Mouse (Mus musculus) CH12.LX (cell line): ENCODE results near the gene Ddt. TPM values are rescaled to one million over a fixed set of nuclear protein-coding genes. Genes with fewer than 3 reads are reported as not detected.

ENCODE experiments used
- DNase-seq: peaks from one replicate; pipeline ENCODE4 v3.0.0-alpha.2; 2013; ENCODE audit errors: extremely low read depth
- H3K27ac ChIP-seq: 2 replicates; pipeline ENCODE4 v1.5.1; 2012; ENCODE audit warnings: low read depth, mild to moderate bottlenecking, control low read depth, moderate library complexity; ENCODE audit not compliant: insufficient read depth
- H3K27me3 ChIP-seq: replicated peaks from 2 replicates; pipeline ENCODE3; 2012; ENCODE audit warnings: inconsistent platforms
- H3K36me3 ChIP-seq, 2 experiments: replicated peaks in 1 of 2; 2 replicates each; pipeline versions ENCODE3 to v1.6.1; 2012; ENCODE audit warnings: inconsistent platforms in 1 of 2, low read length in 1 of 2, mild to moderate bottlenecking in 1 of 2, mixed read lengths in 1 of 2, moderate library complexity in 1 of 2; ENCODE audit not compliant: control insufficient read depth in 1 of 2, insufficient read depth in 1 of 2
- H3K4me1 ChIP-seq, 2 experiments: 2 replicates each; pipeline ENCODE4 v1.6.1; 2012; ENCODE audit warnings: inconsistent platforms in 1 of 2, moderate library complexity in 1 of 2; ENCODE audit not compliant: insufficient read depth in 2 of 2, control insufficient read depth in 1 of 2
- H3K4me2 ChIP-seq: 2 replicates; pipeline ENCODE4 v1.6.1; 2012; ENCODE audit warnings: low read depth, mild to moderate bottlenecking, control low read depth; ENCODE audit not compliant: poor library complexity, insufficient read depth, severe bottlenecking
- H3K4me3 ChIP-seq, 3 experiments: fragments of 150-350 bp in 1 of 3; sonication (generic) in 1 of 3; replicated peaks in 1 of 3; 2 replicates each; pipeline versions ENCODE3 to v1.5.1; 2011 to 2012; ENCODE audit warnings: low read depth in 2 of 3, low read length in 2 of 3, mild to moderate bottlenecking in 2 of 3, moderate library complexity in 2 of 3, control low read depth in 1 of 3, improper control_type of control experiment in 1 of 3, inconsistent platforms in 1 of 3, mixed read lengths in 1 of 3; ENCODE audit not compliant: poor library complexity in 1 of 3
- H3K79me2 ChIP-seq: replicated peaks from 2 replicates; pipeline ENCODE4 v1.6.1; 2012; ENCODE audit warnings: mild to moderate bottlenecking, moderate library complexity; ENCODE audit not compliant: control insufficient read depth, poor library complexity, insufficient read depth, severe bottlenecking; ENCODE audit errors: extremely low read depth
- H3K9ac ChIP-seq: 2 replicates; pipeline ENCODE4 v1.6.1; 2012; ENCODE audit warnings: low read depth, mild to moderate bottlenecking, control low read depth, moderate library complexity; ENCODE audit not compliant: insufficient read depth
- H3K9me3 ChIP-seq: replicated peaks from 2 replicates; pipeline ENCODE3; 2012; ENCODE audit warnings: low read length, inconsistent platforms, mixed read lengths
- BHLHE40 ChIP-seq: IDR thresholded peaks from 2 replicates; pipeline ENCODE4 v1.6.1; 2011; ENCODE audit warnings: mild to moderate bottlenecking, low read depth, low read length, improper control_type of control experiment
- CHD1 ChIP-seq: IDR thresholded peaks from 2 replicates; pipeline ENCODE4 v1.6.1; 2012; ENCODE audit warnings: low read depth, low read length, improper control_type of control experiment, inconsistent platforms
- CHD2 ChIP-seq: IDR thresholded peaks from 2 replicates; pipeline ENCODE4 v1.6.1; 2011; ENCODE audit warnings: low read length, improper control_type of control experiment
- CTCF ChIP-seq, 2 experiments: IDR thresholded peaks in 1 of 2; conservative IDR thresholded peaks in 1 of 2; 2 replicates each; pipeline ENCODE4 v1.5.1; 2011 to 2012; ENCODE audit warnings: low read depth in 2 of 2, low read length in 2 of 2, improper control_type of control experiment in 1 of 2, inconsistent platforms in 1 of 2, mild to moderate bottlenecking in 1 of 2, moderate library complexity in 1 of 2
- E2F4 ChIP-seq: IDR thresholded peaks from 2 replicates; pipeline ENCODE4 v1.6.1; 2011; ENCODE audit warnings: low read depth, low read length, improper control_type of control experiment; ENCODE audit not compliant: insufficient replicate concordance
- ELF1 ChIP-seq: IDR thresholded peaks from 2 replicates; pipeline ENCODE4 v1.6.1; 2014; ENCODE audit warnings: low read depth, mild to moderate bottlenecking, inconsistent platforms, low read length, improper control_type of control experiment
- EP300 ChIP-seq: IDR thresholded peaks from 2 replicates; pipeline ENCODE4 v1.6.1; 2011; ENCODE audit warnings: low read length, improper control_type of control experiment
- ETS1 ChIP-seq: conservative IDR thresholded peaks from 2 replicates; pipeline ENCODE4 v1.6.1; 2012; ENCODE audit warnings: low read depth, mild to moderate bottlenecking, inconsistent platforms, low read length, improper control_type of control experiment, moderate library complexity
- GABPA ChIP-seq: IDR thresholded peaks from 2 replicates; pipeline ENCODE4 v1.6.1; 2012; ENCODE audit warnings: low read depth, low read length, improper control_type of control experiment, inconsistent platforms; ENCODE audit not compliant: insufficient replicate concordance
- HCFC1 ChIP-seq: IDR thresholded peaks from 2 replicates; pipeline ENCODE4 v1.6.1; 2012; ENCODE audit warnings: low read depth, mild to moderate bottlenecking, inconsistent platforms, low read length, improper control_type of control experiment
- JUN ChIP-seq: IDR thresholded peaks from 2 replicates; pipeline ENCODE4 v1.6.1; 2011; ENCODE audit warnings: low read depth, mild to moderate bottlenecking, low read length, improper control_type of control experiment, moderate library complexity; ENCODE audit not compliant: insufficient read depth
- JUND ChIP-seq: conservative IDR thresholded peaks from 2 replicates; pipeline ENCODE4 v1.6.1; 2011; ENCODE audit warnings: low read depth, low read length, improper control_type of control experiment
- KAT2A ChIP-seq: IDR thresholded peaks from 2 replicates; pipeline ENCODE4 v1.6.1; 2012; ENCODE audit warnings: low read length, improper control_type of control experiment, inconsistent platforms; ENCODE audit not compliant: insufficient replicate concordance
- MAFK ChIP-seq: IDR thresholded peaks from 2 replicates; pipeline ENCODE4 v1.6.1; 2011; ENCODE audit warnings: low read length, improper control_type of control experiment; ENCODE audit not compliant: insufficient replicate concordance
- MAX ChIP-seq: IDR thresholded peaks from 2 replicates; pipeline ENCODE4 v1.6.1; 2011; ENCODE audit warnings: low read length, improper control_type of control experiment
- MAZ ChIP-seq: IDR thresholded peaks from 2 replicates; pipeline ENCODE4 v1.6.1; 2012; ENCODE audit warnings: low read depth, mild to moderate bottlenecking, inconsistent platforms, low read length, improper control_type of control experiment, moderate library complexity
- MEF2A ChIP-seq: IDR thresholded peaks from 2 replicates; pipeline ENCODE4 v1.6.1; 2014; ENCODE audit warnings: low read depth, mild to moderate bottlenecking, inconsistent platforms, low read length, improper control_type of control experiment, borderline replicate concordance
- MXI1 ChIP-seq: IDR thresholded peaks from 2 replicates; pipeline ENCODE4 v1.6.1; 2011; ENCODE audit warnings: mild to moderate bottlenecking, low read depth, low read length, improper control_type of control experiment
- MYC ChIP-seq: IDR thresholded peaks from 2 replicates; pipeline ENCODE4 v1.6.1; 2011; ENCODE audit warnings: low read depth, mild to moderate bottlenecking, improper control_type of control experiment, low read length
- NELFE ChIP-seq: IDR thresholded peaks from 2 replicates; pipeline ENCODE4 v1.6.1; 2011; ENCODE audit warnings: low read depth, low read length, improper control_type of control experiment
- NRF1 ChIP-seq: IDR thresholded peaks from 2 replicates; pipeline ENCODE4 v1.6.1; 2014; ENCODE audit warnings: low read depth, mild to moderate bottlenecking, inconsistent platforms, low read length, improper control_type of control experiment, moderate library complexity
- PAX5 ChIP-seq: IDR thresholded peaks from 2 replicates; pipeline ENCODE4 v1.6.1; 2012; ENCODE audit warnings: low read length, inconsistent platforms, mixed read lengths
- POLR2A ChIP-seq: IDR thresholded peaks from 2 replicates; pipeline ENCODE4 v1.6.1; 2011; ENCODE audit warnings: low read depth, mild to moderate bottlenecking, improper control_type of control experiment, low read length
- POLR2AphosphoS2 ChIP-seq: IDR thresholded peaks from 2 replicates; pipeline ENCODE4 v1.6.1; 2011; ENCODE audit warnings: low read depth, low read length, improper control_type of control experiment
- RAD21 ChIP-seq: IDR thresholded peaks from 2 replicates; pipeline ENCODE4 v1.6.1; 2011; ENCODE audit warnings: low read depth, mild to moderate bottlenecking, low read length, improper control_type of control experiment, moderate library complexity
- RCOR1 ChIP-seq: conservative IDR thresholded peaks from 2 replicates; pipeline ENCODE4 v1.6.1; 2012; ENCODE audit warnings: low read depth, mild to moderate bottlenecking, inconsistent platforms, low read length, improper control_type of control experiment
- SIN3A ChIP-seq: IDR thresholded peaks from 2 replicates; pipeline ENCODE4 v1.6.1; 2012; ENCODE audit warnings: low read length, improper control_type of control experiment, inconsistent platforms
- SMC3 ChIP-seq: IDR thresholded peaks from 2 replicates; pipeline ENCODE4 v1.6.1; 2011; ENCODE audit warnings: low read depth, low read length, improper control_type of control experiment
- TBP ChIP-seq: conservative IDR thresholded peaks from 2 replicates; pipeline ENCODE4 v1.6.1; 2011; ENCODE audit warnings: low read depth, low read length, improper control_type of control experiment
- TCF12 ChIP-seq: IDR thresholded peaks from 2 replicates; pipeline ENCODE4 v1.6.1; 2014; ENCODE audit warnings: low read depth, mild to moderate bottlenecking, inconsistent platforms, low read length, improper control_type of control experiment
- UBTF ChIP-seq: IDR thresholded peaks from 2 replicates; pipeline ENCODE4 v1.6.1; 2012; ENCODE audit warnings: low read depth, mild to moderate bottlenecking, inconsistent platforms, low read length, improper control_type of control experiment, moderate library complexity
- USF1 ChIP-seq: IDR thresholded peaks from 2 replicates; pipeline ENCODE4 v1.6.1; 2014; ENCODE audit warnings: low read depth, mild to moderate bottlenecking, inconsistent platforms, low read length, improper control_type of control experiment
- USF2 ChIP-seq: conservative IDR thresholded peaks from 2 replicates; pipeline ENCODE4 v1.6.1; 2011; ENCODE audit warnings: low read depth, low read length, improper control_type of control experiment
- ZC3H11A ChIP-seq: IDR thresholded peaks from 2 replicates; pipeline ENCODE4 v1.6.1; 2012; ENCODE audit warnings: low read depth, mild to moderate bottlenecking, inconsistent platforms, low read length, improper control_type of control experiment
- ZKSCAN1 ChIP-seq: IDR thresholded peaks from 2 replicates; pipeline ENCODE4 v1.6.1; 2012; ENCODE audit warnings: low read depth, inconsistent platforms, low read length, improper control_type of control experiment, borderline replicate concordance
- ZMIZ1 ChIP-seq: IDR thresholded peaks from 2 replicates; pipeline ENCODE4 v1.6.1; 2012; ENCODE audit warnings: low read depth, mild to moderate bottlenecking, inconsistent platforms, low read length, improper control_type of control experiment
- ZNF384 ChIP-seq: IDR thresholded peaks from 2 replicates; pipeline ENCODE4 v1.6.1; 2012; ENCODE audit warnings: low read depth, low read length, improper control_type of control experiment, inconsistent platforms
- dilution Hi-C: fragments of 300-500 bp; cut with MboI; formaldehyde crosslinking; loops from 2 replicates; pipeline ENCODE4 v1.14.3; 2020; ENCODE audit warnings: low sequenced_read_pairs; ENCODE audit not compliant: extremely low pct_unique_long_range_greater_than_20kb, extremely low pct_ligation_motif_present
- in situ Hi-C: fragments of 300-500 bp; cut with MboI; formaldehyde crosslinking; loops from 3 replicates; pipeline ENCODE4 v1.14.3; 2019; ENCODE audit warnings: low sequenced_read_pairs, low pct_ligation_motif_present, low pct_unique_long_range_greater_than_20kb, mixed read lengths
- polyA plus RNA-seq: library from polyadenylated mRNA; unstranded; fragments of >175 nt; gene quantifications from 2 replicates; pipeline ENCODE4 v1.2.1, GENCODE M21; 2012; ENCODE audit warnings: low read depth; ENCODE audit not compliant: insufficient read length
- total RNA-seq, 2 experiments: library from RNA; depleted of rRNA; stranded (reverse); fragments of 300-350 nt in 1 of 2; fragments of >200 nt in 1 of 2; gene quantifications; 2 replicates each; pipeline ENCODE4 v1.2.3; 2012 to 2014

Ddt gene
- total RNA-seq (2012; rRNA removed) (229 and 390 TPM in 2 replicates), total RNA-seq (2014; rRNA removed) (766 and 869 TPM in 2 replicates), polyA plus RNA-seq (599 and 608 TPM in 2 replicates)

- Histone ChIP-seq H3K4me3 (peak within 1 kb of the TSS; percentile 87 to 98 (median 94)), H3K27me3 (no peaks in the 10 kb centered on the region), H3K9ac (peak within 1 kb of the TSS; percentile 71), H3K79me2 (peaks cover 3% of the 10 kb centered on the region; the same call in 1 of the 2 replicates), H3K27ac (peak within 1 kb of the TSS; percentile 20; the same call in 1 of the 2 replicates), H3K9me3 (no peaks in the 10 kb centered on the region), H3K36me3 (peaks cover 14 to 57% of the 10 kb centered on the region in 2 experiments), H3K4me1 (peaks cover 3 to 43% of the 10 kb centered on the region in 2 experiments; a peak in 2 of 4 replicates), H3K4me2 (peak within 1 kb of the TSS; percentile 74)
- peak; percentile 97 for DNase-seq
- in situ Hi-C loops (no loop called here), dilution Hi-C loops (no loop called here)
- TF ChIP-seq ETS1 (no peak), RCOR1 (no peak), MAX (peak; percentile 71; the same call in 1 of the 2 replicates), ELF1 (peak; percentile 59), JUN (no peak), ZKSCAN1 (no peak), MAFK (no peak), SMC3 (peak; percentile 57), EP300 (no peak), USF1 (peak; percentile 90), ZMIZ1 (peak; percentile 92), CHD1 (no peak), SIN3A (peak; percentile 73; the same call in 1 of the 2 replicates), KAT2A (no peak), GABPA (no peak), MXI1 (peak; percentile 67; the same call in 1 of the 2 replicates), TBP (peak; percentile 67; the same call in 1 of the 2 replicates), ZNF384 (no peak), HCFC1 (peak; percentile 70), ZC3H11A (no peak), MEF2A (no peak; the same call in 1 of the 2 replicates), USF2 (peak; percentile 89), UBTF (no peak), MAZ (0 out of 2 replicates have a peak, but pooled peaks have one; percentile 43), CTCF (conservative IDR thresholded peaks at IDR 0.05 in 1 of 2, IDR thresholded peaks at IDR 0.05 in 1 of 2; ENCODE audit: low read depth in 2 of 2, low read length in 2 of 2) (peak in 1 of 2 experiments; percentile 75; a peak in 2 of 4 replicates), RAD21 (peak; percentile 38), BHLHE40 (peak; percentile 84), CHD2 (no peak), MYC (0 out of 2 replicates have a peak, but pooled peaks have one; percentile 25), E2F4 (no peak), JUND (no peak), POLR2AphosphoS2 (peak; percentile 80; the same call in 1 of the 2 replicates), TCF12 (peak; percentile 59), POLR2A (peak; percentile 93), PAX5 (no peak), NELFE (peak; percentile 72), NRF1 (0 out of 2 replicates have a peak, but pooled peaks have one; percentile 9)
Observed at GRCm38 (mm10) chr10:75772795-75773664, at the start of gene Ddt. TSS of gene Ddt (minus strand) at chr10:75773414.
